In genomic region chr19:7264088-7264765, GRCm38 (mm10) we compare ENCODE assay signal across 8 mouse cellular contexts. TPM values are rescaled to one million over a fixed set of nuclear protein-coding genes. Genes with fewer than 3 reads are reported as not detected.
A peak's percentile ranks its signal among the peaks of the same experiment; 100 is the strongest.
DNase-seq lines count a peak whose midpoint lies in the region; ATAC-seq lines count a peak whose summit lies in the region.

No protein-coding gene starts in this region.

- no peaks in the 10 kb centered on the region for H3K27me3 ChIP-seq in hindbrain, embryonic 11.5 days (ENCODE audit: control insufficient read depth, insufficient read depth, low read length)
- H3K27me3 ChIP-seq in midbrain, embryonic 13.5 days = no peaks in the 10 kb centered on the region

- H3K9me3 ChIP-seq in hindbrain, embryonic 11.5 days (ENCODE audit: control insufficient read depth, low read length) = no peaks in the 10 kb centered on the region
- H3K9me3 ChIP-seq in midbrain, embryonic 13.5 days = no peaks in the 10 kb centered on the region

- DNase-seq in layer of hippocampus, adult 11-12 months (ENCODE audit: low spot score) = peak; percentile 77
- no peak for DNase-seq in layer of hippocampus, adult 9-10 months (ENCODE audit: low spot score)
- DNase-seq in cerebellum, adult 9-11 months = peak; percentile 78
- peak; percentile 87 for DNase-seq in hindbrain, embryonic 11.5 days (ENCODE audit: low spot score)
- DNase-seq in left cerebral cortex, postnatal 25 days (ENCODE audit: low spot score in 2 of 2) = peak; percentile 68 to 77
- peak; percentile 62 to 80 for DNase-seq in spleen, postnatal 14 days (ENCODE audit: low spot score in 2 of 2)

- H3K4me2 ChIP-seq in hindbrain, embryonic 11.5 days (replicated peaks; ENCODE audit: low read depth, low read length) = peak overlapping the region; percentile 26
- peak overlapping the region; percentile 86 for H3K4me2 ChIP-seq in midbrain, embryonic 13.5 days (replicated peaks)

- H3K4me1 ChIP-seq in hindbrain, embryonic 11.5 days (replicated peaks; ENCODE audit: control insufficient read depth, insufficient read depth, low read length) = peaks cover 30% of the 10 kb centered on the region
- H3K4me1 ChIP-seq in midbrain, embryonic 13.5 days (replicated peaks) = peaks cover 42% of the 10 kb centered on the region

- 13% methylated on average over 9 of the region's 9 CpGs for whole genome bisulfite sequencing in hindbrain, embryonic 11.5 days
- 16% methylated on average over 9 of the region's 9 CpGs for WGBS in midbrain, embryonic 13.5 days

- peak overlapping the region; percentile 100 for H3K27ac ChIP-seq in hindbrain, embryonic 11.5 days (ENCODE audit: low read depth, low read length)
- peak overlapping the region; percentile 99 for H3K27ac ChIP-seq in midbrain, embryonic 13.5 days

- ATAC-seq in frontal cortex, adult (ENCODE audit: low TSS enrichment) = peak; percentile 54
- no peak for ATAC-seq in hindbrain, embryonic 11.5 days (ENCODE audit: low FRiP score)
- ATAC-seq in midbrain, embryonic 13.5 days = no peak

- intact Hi-C loops in left cerebral cortex, postnatal 25 days (cut with DNase I) = no loop called here

- no peaks in the 10 kb centered on the region for H3K36me3 ChIP-seq in hindbrain, embryonic 11.5 days (ENCODE audit: control insufficient read depth, insufficient read depth, low read length)
- H3K36me3 ChIP-seq in midbrain, embryonic 13.5 days = no peaks in the 10 kb centered on the region

- H3K4me3 ChIP-seq in hindbrain, embryonic 11.5 days (ENCODE audit: low read depth, low read length) = no peak overlapping the region
- no peak overlapping the region for H3K4me3 ChIP-seq in midbrain, embryonic 13.5 days (replicated peaks)

- H3K9ac ChIP-seq in hindbrain, embryonic 11.5 days (ENCODE audit: low read depth, low read length) = peak overlapping the region; percentile 99
- H3K9ac ChIP-seq in midbrain, embryonic 13.5 days (replicated peaks) = peak overlapping the region; percentile 68; the same call in 1 of the 2 replicates

RNA-seq across cellular contexts. Expression of gene Rcor2, which starts 2.9 kb away (rescaled TPM):
- 28.1 and 31.4 TPM in 2 replicates for polyA plus RNA-seq in hindbrain, embryonic 11.5 days (2014; fragmentation: Nextera tagmentation; extraction: Ambion mirVana)
- total RNA-seq in left cerebral cortex, postnatal 25 days (2021) = 10 to 100 TPM; 13.8 to 15.3 TPM
- 41.1 and 52.8 TPM in 2 replicates for polyA plus RNA-seq in midbrain, embryonic 13.5 days (2015; fragmentation: Nextera tagmentation; extraction: Ambion mirVana)

RNA-seq across cellular contexts. Expression of gene Naa40, which starts 23.2 kb away (rescaled TPM):
- polyA plus RNA-seq in hindbrain, embryonic 11.5 days (2014; fragmentation: Nextera tagmentation; extraction: Ambion mirVana) = 79.9 and 87.6 TPM in 2 replicates
- 10 to 100 TPM; 31.3 to 36.6 TPM for total RNA-seq in left cerebral cortex, postnatal 25 days (2021)
- 73.7 and 74.6 TPM in 2 replicates for polyA plus RNA-seq in midbrain, embryonic 13.5 days (2015; fragmentation: Nextera tagmentation; extraction: Ambion mirVana)

RNA-seq across cellular contexts. Expression of gene Cox8a, which starts 46.8 kb away (rescaled TPM):
- 762 and 780 TPM in 2 replicates for polyA plus RNA-seq in hindbrain, embryonic 11.5 days (2014; fragmentation: Nextera tagmentation; extraction: Ambion mirVana)
- total RNA-seq in left cerebral cortex, postnatal 25 days (2021) = 1,000 to 10,000 TPM; 1,203 to 1,264 TPM
- 750 and 771 TPM in 2 replicates for polyA plus RNA-seq in midbrain, embryonic 13.5 days (2015; fragmentation: Nextera tagmentation; extraction: Ambion mirVana)

RNA-seq across cellular contexts. Expression of gene Otub1, which starts 58.1 kb away (rescaled TPM):
- 246 and 250 TPM in 2 replicates for polyA plus RNA-seq in hindbrain, embryonic 11.5 days (2014; fragmentation: Nextera tagmentation; extraction: Ambion mirVana)
- total RNA-seq in left cerebral cortex, postnatal 25 days (2021) = 100 to 1,000 TPM; 258 to 270 TPM
- 247 and 260 TPM in 2 replicates for polyA plus RNA-seq in midbrain, embryonic 13.5 days (2015; fragmentation: Nextera tagmentation; extraction: Ambion mirVana)
